Mouse (Mus musculus) C2C12 (cell line): Measurements from ENCODE around the gene Ptprm.

ENCODE experiments used
- CTCF ChIP-seq: IDR thresholded peaks from one replicate; pipeline ENCODE4 v1.5.1; 2011; ENCODE audit not compliant: control insufficient read depth, insufficient read depth, insufficient read length
- MYOG ChIP-seq: IDR thresholded peaks from one replicate; pipeline ENCODE4 v1.6.1; 2011; ENCODE audit not compliant: control insufficient read depth, insufficient read length; ENCODE audit errors: extremely low read depth
- USF1 ChIP-seq: IDR thresholded peaks from one replicate; pipeline ENCODE4 v1.6.1; 2011; ENCODE audit warnings: low read depth, mild to moderate bottlenecking, control low read depth, moderate library complexity

DNA sequence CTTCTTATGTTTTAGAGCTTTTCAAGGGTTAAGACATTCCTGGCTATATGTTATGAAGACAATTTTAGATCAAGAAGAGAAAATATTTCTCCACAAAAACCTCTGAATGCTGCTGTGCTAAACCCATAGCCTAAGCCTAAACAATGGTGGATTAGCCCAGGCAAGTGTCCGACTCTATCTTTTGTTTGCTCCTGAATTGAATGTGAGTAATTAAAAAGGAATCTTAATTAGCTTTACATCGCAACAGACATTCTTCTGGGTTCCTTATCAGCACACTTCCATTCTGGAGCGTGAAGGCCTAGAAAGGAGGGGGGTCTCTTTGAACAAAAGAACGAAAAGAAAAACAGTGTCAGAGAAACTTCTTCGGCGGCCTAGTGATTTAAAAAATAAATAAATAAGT, 439.6 kb downstream of the Ptprm start:
- TF ChIP-seq CTCF (no peak), USF1 (no peak), MYOG (no peak)
